Mouse (Mus musculus): ENCODE data around the gene Mical3. TPM values are rescaled to one million over a fixed set of nuclear protein-coding genes. Genes with fewer than 3 reads are reported as not detected.
"Not testable (repeated sequence)": the region's sequence is repeated elsewhere in the genome, so short reads cannot be mapped to it uniquely, and the experiment has no call there.

Gene Mical3
- polyA plus RNA-seq, 1 experiment from 2014 or later = 20.0 TPM

- no peaks in the 10 kb centered on the region for H3K27me3 ChIP-seq
- no peak overlapping the region for H3K9ac ChIP-seq
- no peaks in the 10 kb centered on the region for H3K4me1 ChIP-seq
- no peak overlapping the region for H3K27ac ChIP-seq
- H3K9me3 ChIP-seq = no peaks in the 10 kb centered on the region
- no peak overlapping the region for H3K4me2 ChIP-seq
- ATAC-seq (ENCODE audit: borderline replicate concordance, extremely low read depth, low FRiP score, low TSS enrichment) = no peak
- 67% methylated on average over 6 of the region's 6 CpGs for WGBS
- H3K36me3 ChIP-seq = peaks cover 17% of the 10 kb centered on the region
- H3K4me3 ChIP-seq = no peak overlapping the region
Observed at GRCm38 (mm10) chr6:120930450-120931306, 200.1 kb downstream of the Mical3 start.

- Histone ChIP-seq H3K9ac (no peak overlapping the region), H3K4me2 (no peak overlapping the region), H3K36me3 (peaks cover 17% of the 10 kb centered on the region), H3K9me3 (no peaks in the 10 kb centered on the region), H3K4me1 (no peaks in the 10 kb centered on the region), H3K27ac (no peak overlapping the region), H3K4me3 (no peak overlapping the region), H3K27me3 (no peaks in the 10 kb centered on the region)
- 46% methylated on average over 1 of the region's 1 CpGs for WGBS
- ATAC-seq (ENCODE audit: borderline replicate concordance, extremely low read depth, low FRiP score, low TSS enrichment) = no peak
Observed at GRCm38 (mm10) chr6:120929421-120929820, 201.4 kb downstream of the Mical3 start.

GRCm38 (mm10) chr6:120927765-120928164, 203.0 kb downstream of the Mical3 start:
- H3K4me2 ChIP-seq = no peak overlapping the region
- H3K36me3 ChIP-seq = peaks cover 9% of the 10 kb centered on the region; the same call in 1 of the 2 replicates
- ATAC-seq (ENCODE audit: borderline replicate concordance, extremely low read depth, low FRiP score, low TSS enrichment) = no peak
- no peak overlapping the region for H3K4me3 ChIP-seq
- no peaks in the 10 kb centered on the region for H3K4me1 ChIP-seq
- WGBS = 69% methylated on average over 3 of the region's 3 CpGs
- no peaks in the 10 kb centered on the region for H3K27me3 ChIP-seq
- no peaks in the 10 kb centered on the region for H3K9me3 ChIP-seq
- no peak overlapping the region for H3K9ac ChIP-seq
- H3K27ac ChIP-seq = no peak overlapping the region

- Histone ChIP-seq H3K4me3 (no peak overlapping the region), H3K27me3 (no peaks in the 10 kb centered on the region), H3K9me3 (no peaks in the 10 kb centered on the region), H3K4me1 (no peaks in the 10 kb centered on the region), H3K27ac (no peak overlapping the region), H3K4me2 (no peak overlapping the region), H3K9ac (no peak overlapping the region), H3K36me3 (no peaks in the 10 kb centered on the region; the same call in 1 of the 2 replicates)
- 53% methylated on average over 2 of the region's 2 CpGs for WGBS
- ATAC-seq (ENCODE audit: borderline replicate concordance, extremely low read depth, low FRiP score, low TSS enrichment) = no peak
Observed at GRCm38 (mm10) chr6:120926880-120927279, 203.9 kb downstream of the Mical3 start.

- WGBS = 68% methylated on average over 2 of the region's 2 CpGs
- H3K9me3 ChIP-seq; H3K27ac ChIP-seq; H3K36me3 ChIP-seq; H3K4me1 ChIP-seq; H3K4me2 ChIP-seq; H3K4me3 ChIP-seq; H3K9ac ChIP-seq; H3K27me3 ChIP-seq; ATAC-seq (ENCODE audit: borderline replicate concordance, extremely low read depth, low FRiP score, low TSS enrichment): not testable (repeated sequence)
Observed at GRCm38 (mm10) chr6:120924791-120925321, 205.9 kb downstream of the Mical3 start.

GRCm38 (mm10) chr6:120917975-120918374, 212.8 kb downstream of the Mical3 start:
- Histone ChIP-seq H3K27ac (no peak overlapping the region), H3K4me2 (no peak overlapping the region), H3K4me3 (no peak overlapping the region)

GRCm38 (mm10) chr6:120916972-120917881, 213.6 kb downstream of the Mical3 start:
- 21% methylated on average over 12 of the region's 14 CpGs for WGBS
- not testable (repeated sequence) for ATAC-seq (ENCODE audit: borderline replicate concordance, extremely low read depth, low FRiP score, low TSS enrichment)

More at GRCm38 (mm10) chr6:120917975-120918374, 212.8 kb downstream of the Mical3 start:
- no peaks in the 10 kb centered on the region for H3K36me3 ChIP-seq
- H3K9me3 ChIP-seq = no peaks in the 10 kb centered on the region
- H3K9ac ChIP-seq = no peak overlapping the region
- peaks cover 14% of the 10 kb centered on the region for H3K4me1 ChIP-seq
- 53% methylated on average over 3 of the region's 3 CpGs for WGBS
- ATAC-seq (ENCODE audit: borderline replicate concordance, extremely low read depth, low FRiP score, low TSS enrichment) = no peak
- H3K27me3 ChIP-seq = no peaks in the 10 kb centered on the region

GRCm38 (mm10) chr6:120916074-120916971, 214.5 kb downstream of the Mical3 start, which contains the start of gene Bid:
TSS of gene Bid (minus strand) at chr6:120916853.
- Histone ChIP-seq H3K27ac (no peak within 1 kb of the TSS), H3K36me3 (no peaks in the 10 kb centered on the region), H3K4me2 (peak within 1 kb of the TSS; percentile 99), H3K9ac (peak within 1 kb of the TSS; percentile 47), H3K4me1 (peaks cover 25% of the 10 kb centered on the region), H3K27me3 (no peaks in the 10 kb centered on the region), H3K9me3 (no peaks in the 10 kb centered on the region), H3K4me3 (peak within 1 kb of the TSS; percentile 68)
- WGBS = 1% methylated on average over 67 of the region's 67 CpGs
- ATAC-seq (ENCODE audit: borderline replicate concordance, extremely low read depth, low FRiP score, low TSS enrichment) = peak; percentile 90

More at GRCm38 (mm10) chr6:120916972-120917881, 213.6 kb downstream of the Mical3 start:
- not testable (repeated sequence) for H3K27ac ChIP-seq, H3K27me3 ChIP-seq, H3K36me3 ChIP-seq, H3K9me3 ChIP-seq
- peak overlapping the region; percentile 99 for H3K4me2 ChIP-seq
- peak overlapping the region; percentile 68 for H3K4me3 ChIP-seq
- peaks cover 17% of the 10 kb centered on the region for H3K4me1 ChIP-seq
- H3K9ac ChIP-seq = peak overlapping the region; percentile 47

- Histone ChIP-seq H3K4me1 (peaks cover 28% of the 10 kb centered on the region), H3K27me3 (no peaks in the 10 kb centered on the region), H3K36me3 (no peaks in the 10 kb centered on the region), H3K4me2 (peak overlapping the region; percentile 99), H3K9ac (no peak overlapping the region), H3K9me3 (no peaks in the 10 kb centered on the region), H3K4me3 (peak overlapping the region; percentile 68; the same call in 1 of the 2 replicates), H3K27ac (no peak overlapping the region)
- WGBS = 34% methylated on average over 2 of the region's 2 CpGs
- ATAC-seq (ENCODE audit: borderline replicate concordance, extremely low read depth, low FRiP score, low TSS enrichment) = no peak
Observed at GRCm38 (mm10) chr6:120915649-120915975, 215.2 kb downstream of the Mical3 start.

GRCm38 (mm10) chr6:120914911-120915648, 215.7 kb downstream of the Mical3 start:
- H3K9ac ChIP-seq = no peak overlapping the region
- no peaks in the 10 kb centered on the region for H3K27me3 ChIP-seq
- H3K4me1 ChIP-seq = peaks cover 28% of the 10 kb centered on the region
- no peaks in the 10 kb centered on the region for H3K36me3 ChIP-seq
- no peak overlapping the region for H3K4me3 ChIP-seq
- 0 out of 2 replicates have a peak, but pooled peaks have one; percentile 14 for ATAC-seq (ENCODE audit: borderline replicate concordance, extremely low read depth, low FRiP score, low TSS enrichment)
- WGBS = 40% methylated on average over 9 of the region's 9 CpGs
- no peaks in the 10 kb centered on the region for H3K9me3 ChIP-seq
- H3K27ac ChIP-seq = no peak overlapping the region
- H3K4me2 ChIP-seq = peak overlapping the region; percentile 99

Data from lung, embryonic 15.5 days (tissue).